Mouse (Mus musculus) midbrain, embryonic 16.5 days (tissue): ENCODE results near the gene Wap. TPM values are rescaled to one million over a fixed set of nuclear protein-coding genes. Genes with fewer than 3 reads are reported as not detected.

Experiments used
- ATAC-seq: fragments of 200-750 bp; cut with Nextera tagmentation; 2 replicates; pipeline ENCODE4 v1.8.0; 2017; ENCODE audit warnings: moderate TSS enrichment
- H3K27ac ChIP-seq: fragments of 300-500 bp; sonication (generic); 2 replicates; pipeline ENCODE4 v1.5.1; 2014; ENCODE audit warnings: mild to moderate bottlenecking, low read length, mixed read lengths
- H3K27me3 ChIP-seq: fragments of 300-500 bp; sonication (generic); 2 replicates; pipeline ENCODE4 v1.6.1; 2014; ENCODE audit warnings: low read depth, low read length, mixed read lengths; ENCODE audit not compliant: control insufficient read depth, insufficient read depth
- H3K36me3 ChIP-seq: fragments of 300-500 bp; sonication (generic); 2 replicates; pipeline ENCODE4 v1.6.1; 2014; ENCODE audit warnings: mild to moderate bottlenecking, low read length, moderate library complexity, mixed read lengths; ENCODE audit not compliant: control insufficient read depth, insufficient read depth
- H3K4me1 ChIP-seq: fragments of 300-500 bp; sonication (generic); 2 replicates; pipeline ENCODE4 v1.6.1; 2014; ENCODE audit warnings: mild to moderate bottlenecking, low read length, mixed read lengths; ENCODE audit not compliant: control insufficient read depth, insufficient read depth
- H3K4me2 ChIP-seq: fragments of 300-500 bp; sonication (generic); 2 replicates; pipeline ENCODE4 v1.6.1; 2014; ENCODE audit warnings: mild to moderate bottlenecking, low read length, mixed read lengths
- H3K4me3 ChIP-seq: fragments of 300-500 bp; sonication (generic); 2 replicates; pipeline ENCODE4 v1.5.1; 2014; ENCODE audit warnings: low read depth, mild to moderate bottlenecking, low read length, moderate library complexity, mixed read lengths
- H3K9ac ChIP-seq: fragments of 300-500 bp; sonication (generic); 2 replicates; pipeline ENCODE4 v1.6.1; 2014; ENCODE audit warnings: low read depth, low read length, mixed read lengths
- H3K9me3 ChIP-seq: fragments of 300-500 bp; sonication (generic); replicated peaks from 2 replicates; pipeline ENCODE4 v1.6.1; 2014; ENCODE audit warnings: mild to moderate bottlenecking, low read length, mixed read lengths; ENCODE audit not compliant: control insufficient read depth, poor library complexity, severe bottlenecking
- WGBS: fragments of 180-500 bp; shearing (Covaris S2); extraction: QIAGEN DNeasy Blood & Tissue Kit; methylation state at CpG from one replicate; pipeline ENCODE4 v1.1.7; 2014; 5-methylcytosine and 5-hydroxymethylcytosine counted together
- polyA plus RNA-seq: library from polyadenylated mRNA; unstranded; fragments of >200 nt; fragmentation: Nextera tagmentation; extraction: Ambion mirVana; gene quantifications from 2 replicates; pipeline ENCODE4 v1.2.1, GENCODE M21; 2015

Wap gene
- polyA plus RNA-seq, 1 experiment from 2014 or later, result not detected

DNA sequence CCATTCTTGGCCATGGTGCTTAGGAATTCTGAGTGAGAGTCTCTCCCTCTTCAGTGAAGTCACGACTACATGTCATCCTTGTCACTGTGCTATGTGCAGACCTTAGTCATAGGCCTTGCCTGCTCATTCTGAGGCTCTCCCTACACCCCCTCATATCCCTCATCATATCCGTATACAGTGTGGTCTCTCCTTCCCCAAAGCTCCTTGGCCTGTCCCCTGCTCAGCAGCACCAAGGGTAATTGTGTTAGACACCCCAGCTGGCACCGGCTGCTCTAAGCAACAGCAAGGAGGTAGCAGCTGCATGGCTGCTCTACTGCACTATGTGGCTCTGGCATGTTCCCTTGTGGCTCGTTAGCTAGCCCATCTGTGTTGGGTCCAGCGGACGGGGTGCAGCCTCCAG is 6.1 kb upstream of the Wap start:
- Histone ChIP-seq H3K4me3 (no peak overlapping the region), H3K36me3 (no peaks in the 10 kb centered on the region), H3K9ac (no peak overlapping the region), H3K4me2 (no peak overlapping the region), H3K27me3 (no peaks in the 10 kb centered on the region), H3K9me3 (no peaks in the 10 kb centered on the region), H3K27ac (no peak overlapping the region), H3K4me1 (no peaks in the 10 kb centered on the region)
- 54% methylated on average over 6 of the region's 6 CpGs for WGBS
- no peak for ATAC-seq

DNA sequence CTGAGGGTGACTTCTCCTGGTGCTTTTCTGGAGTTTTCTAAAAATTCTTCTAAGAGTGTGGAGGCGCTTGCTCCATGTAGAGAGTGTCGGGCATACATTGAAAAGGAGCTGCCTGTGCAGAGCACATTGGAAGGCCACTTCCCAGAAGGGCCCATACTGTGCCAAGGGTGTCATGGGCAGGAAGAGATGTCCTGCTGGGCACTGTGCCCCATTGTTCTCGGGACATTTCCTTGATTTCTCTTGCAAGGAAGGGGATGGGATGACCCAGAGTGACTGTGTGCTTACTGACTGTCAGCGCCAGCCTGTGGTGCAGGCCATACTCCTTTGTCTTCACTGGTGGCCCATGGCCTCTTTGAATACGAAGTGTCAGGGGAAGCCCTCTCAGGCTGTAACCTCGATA is 635 bp upstream of the Wap start:
- Histone ChIP-seq H3K9ac (no peak overlapping the region), H3K4me2 (no peak overlapping the region), H3K9me3 (no peaks in the 10 kb centered on the region), H3K27me3 (no peaks in the 10 kb centered on the region), H3K4me1 (no peaks in the 10 kb centered on the region), H3K36me3 (no peaks in the 10 kb centered on the region), H3K4me3 (no peak overlapping the region), H3K27ac (no peak overlapping the region)
- WGBS, result 78% methylated on average over 6 of the region's 6 CpGs
- ATAC-seq, result no peak

DNA sequence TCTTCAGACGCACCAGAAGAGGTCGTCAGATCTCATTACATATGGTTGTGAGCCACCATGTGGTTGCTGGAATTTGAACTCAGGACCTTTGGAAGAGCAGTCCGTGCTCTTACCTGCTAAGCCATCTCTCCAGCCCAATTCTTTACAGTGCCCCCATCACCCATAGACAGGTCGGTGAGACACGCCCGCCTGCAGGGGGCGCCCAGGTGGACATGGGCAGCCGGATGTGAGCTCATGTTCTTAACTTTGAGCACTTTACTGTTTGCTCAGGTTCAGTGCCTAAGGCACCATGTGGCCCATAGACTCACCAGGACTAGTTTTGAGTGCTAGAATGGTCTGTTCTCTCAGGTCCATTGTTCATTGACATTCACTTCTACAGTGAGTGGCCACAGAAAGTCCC is 2.3 kb downstream of the Wap start:
- Histone ChIP-seq H3K9me3 (no peaks in the 10 kb centered on the region; the same call in 1 of the 2 replicates), H3K9ac (no peak overlapping the region), H3K4me2 (no peak overlapping the region), H3K4me3 (no peak overlapping the region), H3K4me1 (no peaks in the 10 kb centered on the region), H3K36me3 (no peaks in the 10 kb centered on the region), H3K27ac (no peak overlapping the region), H3K27me3 (no peaks in the 10 kb centered on the region)
- no peak for ATAC-seq
- 73% methylated on average over 8 of the region's 8 CpGs for WGBS

DNA sequence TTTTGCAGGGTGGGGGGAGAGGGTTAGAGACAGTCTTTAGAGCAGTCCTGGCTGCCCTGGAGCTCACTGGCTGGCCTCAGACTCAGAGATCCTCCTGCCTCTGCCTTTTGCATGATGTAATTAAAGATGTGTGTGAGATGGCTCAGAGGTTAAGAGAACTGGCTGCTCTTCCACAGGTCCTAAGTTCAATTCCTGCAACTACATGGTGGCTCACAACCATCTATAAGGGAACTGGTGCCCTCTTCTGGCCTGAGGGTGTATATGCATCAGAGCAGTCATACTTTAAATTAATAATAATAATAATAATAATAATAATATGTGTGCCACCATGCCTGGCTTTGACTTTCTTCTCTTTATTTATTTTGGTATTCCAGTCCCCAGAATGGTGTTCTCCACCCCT is 8.8 kb downstream of the Wap start:
- Histone ChIP-seq H3K27me3 (no peaks in the 10 kb centered on the region), H3K4me3 (no peak overlapping the region), H3K9ac (no peak overlapping the region), H3K4me2 (no peak overlapping the region), H3K27ac (no peak overlapping the region), H3K9me3 (no peaks in the 10 kb centered on the region; the same call in 1 of the 2 replicates), H3K4me1 (peaks cover 10% of the 10 kb centered on the region), H3K36me3 (no peaks in the 10 kb centered on the region)
- no peak for ATAC-seq

DNA sequence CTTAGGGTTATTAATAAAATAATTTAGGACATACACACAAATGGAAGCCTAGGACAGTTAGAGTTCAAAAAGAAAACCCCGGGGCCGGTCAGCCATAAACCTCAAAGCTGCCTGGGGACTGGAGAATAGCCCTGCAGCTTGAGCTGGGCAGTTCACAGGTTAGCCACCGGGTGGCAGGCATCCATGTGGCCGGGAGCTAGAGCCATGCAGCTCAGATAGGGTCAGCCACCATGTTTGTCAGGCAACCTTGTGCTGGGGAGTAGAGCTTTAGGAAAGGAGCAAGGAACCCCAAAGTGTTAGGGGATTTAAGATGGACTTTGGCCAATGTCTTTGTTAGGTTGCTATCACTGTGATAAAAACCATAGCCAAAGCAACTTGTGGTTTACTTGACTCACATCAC is 9.9 kb downstream of the Wap start:
- ATAC-seq, result no peak
- 27% methylated on average over 4 of the region's 4 CpGs for WGBS
- Histone ChIP-seq H3K27ac (no peak overlapping the region), H3K4me3 (no peak overlapping the region), H3K4me1 (peaks cover 18% of the 10 kb centered on the region), H3K9me3 (no peaks in the 10 kb centered on the region; the same call in 1 of the 2 replicates), H3K9ac (no peak overlapping the region), H3K27me3 (no peaks in the 10 kb centered on the region), H3K36me3 (no peaks in the 10 kb centered on the region; the same call in 1 of the 2 replicates), H3K4me2 (no peak overlapping the region)

DNA sequence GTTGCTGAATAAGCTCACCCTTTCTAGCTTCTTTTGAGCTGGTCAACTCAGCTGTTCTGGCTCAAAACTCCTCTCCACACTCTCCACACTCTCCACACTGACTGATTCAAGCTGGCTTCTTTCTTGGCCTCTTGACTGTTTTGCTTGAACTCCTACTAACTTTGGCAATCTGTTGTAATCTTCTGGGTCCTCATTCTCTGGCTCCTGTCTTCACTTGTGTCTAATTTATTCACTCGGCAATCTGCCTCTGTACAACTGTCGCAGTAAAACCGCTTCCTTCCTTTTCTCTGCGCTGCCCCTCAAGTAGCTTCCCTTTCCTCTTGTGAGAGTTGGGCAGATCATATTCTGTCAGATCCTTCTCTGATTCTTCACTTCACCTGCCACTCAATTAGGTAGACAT is 10.7 kb downstream of the Wap start:
- Histone ChIP-seq H3K27me3 (no peaks in the 10 kb centered on the region), H3K4me2 (no peak overlapping the region), H3K27ac (no peak overlapping the region), H3K4me3 (no peak overlapping the region), H3K9ac (no peak overlapping the region), H3K4me1 (peaks cover 26% of the 10 kb centered on the region), H3K9me3 (no peaks in the 10 kb centered on the region; the same call in 1 of the 2 replicates), H3K36me3 (peaks cover 6% of the 10 kb centered on the region)
- 88% methylated on average over 4 of the region's 4 CpGs for WGBS
- no peak for ATAC-seq

DNA sequence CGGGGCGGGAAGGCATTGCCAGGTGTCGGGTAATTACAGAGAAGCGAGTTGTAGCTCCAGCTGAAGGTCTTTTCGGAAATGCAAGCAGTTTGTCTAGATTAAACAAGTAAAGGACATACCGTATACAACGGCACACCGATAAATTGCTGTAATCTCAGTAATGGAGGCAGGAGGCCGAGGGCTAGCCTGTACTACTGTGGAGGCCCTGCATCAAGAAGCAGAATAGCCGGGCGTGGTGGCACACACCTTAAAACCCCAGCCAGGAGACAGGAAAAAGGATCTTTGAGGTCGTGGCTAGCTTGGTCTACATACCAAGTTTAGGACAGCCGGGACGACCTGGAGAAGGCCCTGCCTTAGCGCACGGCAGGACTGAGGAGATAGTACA is 12.1 kb downstream of the Wap start:
- Histone ChIP-seq H3K4me2 (peak overlapping the region; percentile 80), H3K9me3 (no peaks in the 10 kb centered on the region; the same call in 1 of the 2 replicates), H3K36me3 (peaks cover 9% of the 10 kb centered on the region), H3K27ac (peak overlapping the region; percentile 83), H3K4me1 (peaks cover 26% of the 10 kb centered on the region), H3K9ac (peak overlapping the region; percentile 70), H3K27me3 (no peaks in the 10 kb centered on the region), H3K4me3 (peak overlapping the region; percentile 77)
- peak; percentile 46 for ATAC-seq
- 14% methylated on average over 16 of the region's 16 CpGs for WGBS

DNA sequence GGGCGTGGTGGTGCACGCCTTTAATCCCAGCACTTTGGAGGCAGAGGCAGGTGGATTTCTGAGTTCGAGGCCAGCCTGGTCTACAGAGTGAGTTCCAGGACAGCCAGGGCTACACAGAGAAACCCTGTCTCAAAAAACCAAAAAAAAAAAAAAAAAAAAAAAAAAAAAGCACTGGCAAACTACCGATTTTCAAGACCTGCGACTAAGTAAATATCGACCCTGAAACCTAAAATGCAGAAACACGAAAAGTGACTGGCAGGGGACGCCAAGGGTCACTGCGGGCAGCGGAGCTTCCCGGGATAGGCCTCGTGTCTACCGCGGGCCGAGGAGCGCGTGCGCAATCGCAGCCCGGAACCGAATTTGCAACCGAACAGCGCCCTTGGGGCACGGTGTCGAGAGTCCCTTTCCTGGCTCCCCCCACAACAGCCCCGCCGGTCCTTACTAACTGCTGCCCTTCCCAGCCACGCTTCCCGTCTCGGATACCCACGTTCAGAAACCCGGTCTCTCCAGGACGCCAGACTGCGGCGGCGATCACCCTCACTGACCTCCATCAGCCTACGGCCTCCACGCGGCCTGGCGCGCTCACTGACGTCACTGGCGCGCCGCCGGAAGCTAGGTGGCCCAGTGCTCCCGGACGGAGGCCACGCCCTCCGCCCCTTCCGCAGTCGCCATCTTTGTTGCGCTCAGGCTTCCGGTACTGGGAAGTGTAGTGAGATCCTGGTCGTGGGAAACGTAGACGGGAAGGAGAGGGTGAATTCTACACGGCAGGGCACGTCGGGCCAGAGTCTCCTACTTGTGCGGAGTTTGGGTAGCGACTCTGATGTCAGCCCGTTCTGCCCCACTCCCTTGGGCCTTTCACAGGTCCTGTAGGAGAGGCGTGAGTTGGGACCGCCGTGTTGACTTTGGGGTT is 12.7 kb downstream of the Wap start, which contains the start of gene Tbrg4:
Gene Tbrg4, minus strand, starts transcription at position 590 of the 910 bp plus-strand sequence.
- no peaks in the 10 kb centered on the region for H3K27me3 ChIP-seq
- peak; percentile 93 for ATAC-seq
- under 1% methylated on average over 65 of the region's 66 CpGs for WGBS
- peaks cover 26% of the 10 kb centered on the region for H3K4me1 ChIP-seq
- H3K9ac ChIP-seq, result peak within 1 kb of the TSS; percentile 70
- peak within 1 kb of the TSS; percentile 80 for H3K4me2 ChIP-seq
- peak within 1 kb of the TSS; percentile 77 for H3K4me3 ChIP-seq
- H3K27ac ChIP-seq, result peak within 1 kb of the TSS; percentile 83
- peaks cover 14% of the 10 kb centered on the region for H3K36me3 ChIP-seq
- no peaks in the 10 kb centered on the region for H3K9me3 ChIP-seq

DNA sequence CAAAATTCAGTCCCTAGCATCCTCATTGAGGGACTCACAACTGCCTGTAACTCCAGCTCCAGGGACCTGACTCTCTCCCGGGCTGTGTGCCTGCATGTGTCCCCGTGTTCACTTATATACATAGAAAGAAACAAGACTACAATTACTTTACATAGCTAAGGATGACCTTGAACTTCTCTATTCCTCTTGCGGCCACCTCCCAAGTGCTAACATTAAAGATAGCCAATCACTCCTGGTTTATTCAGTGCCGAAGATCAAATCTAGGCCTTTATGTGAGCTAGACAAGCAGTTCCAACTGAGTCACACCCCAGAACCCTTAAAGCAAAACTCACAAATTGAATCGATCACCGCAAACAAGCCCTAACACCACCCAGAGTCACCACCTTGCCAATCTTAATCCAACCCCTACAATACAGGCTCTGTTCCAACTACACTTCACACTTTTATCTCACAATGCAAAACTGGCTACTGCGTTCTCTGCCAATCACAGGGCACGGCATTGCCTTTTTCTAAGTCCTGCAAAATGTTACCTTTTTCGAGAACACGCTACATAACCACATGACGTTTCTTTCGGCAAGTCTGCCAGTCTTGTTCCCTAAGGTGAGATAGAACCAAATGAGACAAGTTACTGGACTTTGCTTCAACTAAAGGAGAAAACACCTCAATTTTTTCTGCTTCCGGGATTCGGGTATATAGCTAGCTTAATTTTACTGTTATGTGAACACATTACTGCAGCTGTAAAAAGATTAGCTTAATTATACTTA is 13.6 kb downstream of the Wap start:
- Histone ChIP-seq H3K9me3 (no peaks in the 10 kb centered on the region), H3K27ac (no peak overlapping the region), H3K27me3 (no peaks in the 10 kb centered on the region), H3K36me3 (peaks cover 23% of the 10 kb centered on the region), H3K4me3 (peak overlapping the region; percentile 77), H3K9ac (peak overlapping the region; percentile 70), H3K4me1 (peaks cover 26% of the 10 kb centered on the region), H3K4me2 (peak overlapping the region; percentile 58)
- 73% methylated on average over 14 of the region's 14 CpGs for WGBS
- no peak for ATAC-seq
